Mouse (Mus musculus) stomach, embryonic 16.5 days (tissue): ENCODE data around the gene Gm48551. TPM values are rescaled to one million over a fixed set of nuclear protein-coding genes. Genes with fewer than 3 reads are reported as not detected.

Source experiments
- ATAC-seq: fragments of 200-750 bp; cut with Nextera tagmentation; 2 replicates; pipeline ENCODE4 v1.8.0; 2017; ENCODE audit warnings: moderate number of reproducible peaks, moderate TSS enrichment; ENCODE audit not compliant: insufficient read depth, low FRiP score
- H3K27ac ChIP-seq: fragments of 300-500 bp; sonication (generic); 2 replicates; pipeline ENCODE4 v1.5.1; 2014; ENCODE audit warnings: low read length
- H3K27me3 ChIP-seq: fragments of 300-500 bp; sonication (generic); 2 replicates; pipeline ENCODE4 v1.6.1; 2014; ENCODE audit warnings: low read length, control low read depth, mixed read lengths; ENCODE audit not compliant: control insufficient read depth, insufficient read depth
- H3K36me3 ChIP-seq: fragments of 300-500 bp; sonication (generic); 2 replicates; pipeline ENCODE4 v1.6.1; 2014; ENCODE audit warnings: low read length; ENCODE audit not compliant: control insufficient read depth, insufficient read depth
- H3K4me1 ChIP-seq: fragments of 300-500 bp; sonication (generic); 2 replicates; pipeline ENCODE4 v1.6.1; 2014; ENCODE audit warnings: low read length, control low read depth, mixed read lengths; ENCODE audit not compliant: control insufficient read depth, insufficient read depth
- H3K4me2 ChIP-seq: fragments of 300-500 bp; sonication (generic); 2 replicates; pipeline ENCODE4 v1.6.1; 2014; ENCODE audit warnings: low read depth, low read length, mixed read lengths
- H3K4me3 ChIP-seq: fragments of 300-500 bp; sonication (generic); replicated peaks from 2 replicates; pipeline ENCODE4 v1.5.1; 2014; ENCODE audit warnings: mild to moderate bottlenecking, low read length
- H3K9ac ChIP-seq: fragments of 300-500 bp; sonication (generic); 2 replicates; pipeline ENCODE4 v1.6.1; 2014; ENCODE audit warnings: low read length
- H3K9me3 ChIP-seq: fragments of 300-500 bp; sonication (generic); replicated peaks from 2 replicates; pipeline ENCODE4 v1.6.1; 2016; ENCODE audit warnings: low read length, control low read depth; ENCODE audit not compliant: control insufficient read depth
- WGBS: fragments of 180-500 bp; shearing (Covaris S2); extraction: QIAGEN DNeasy Blood & Tissue Kit; methylation state at CpG from one replicate; pipeline ENCODE4 v1.1.7; 2014; 5-methylcytosine and 5-hydroxymethylcytosine counted together
- polyA plus RNA-seq: library from polyadenylated mRNA; unstranded; fragments of >200 nt; fragmentation: Nextera tagmentation; extraction: Ambion mirVana; gene quantifications from 2 replicates; pipeline ENCODE4 v1.2.1, GENCODE M21; 2015

Gm48551 gene
- polyA plus RNA-seq, 1 experiment from 2014 or later, result 3.0 TPM

- Histone ChIP-seq H3K4me3 (no peak overlapping the region), H3K9ac (no peak overlapping the region), H3K4me2 (no peak overlapping the region), H3K4me1 (peaks cover 37% of the 10 kb centered on the region), H3K27ac (no peak overlapping the region), H3K27me3 (peaks cover 20% of the 10 kb centered on the region), H3K9me3 (no peaks in the 10 kb centered on the region), H3K36me3 (peaks cover 12% of the 10 kb centered on the region; the same call in 1 of the 2 replicates)
- WGBS, result 88% methylated on average over 4 of the region's 4 CpGs
- no peak for ATAC-seq
Observed at GRCm38 (mm10) chr10:81345162-81345534, 39.1 kb upstream of the Gm48551 start.

GRCm38 (mm10) chr10:81346453-81347067, 37.7 kb upstream of the Gm48551 start:
- Histone ChIP-seq H3K9me3 (no peaks in the 10 kb centered on the region), H3K4me2 (peak overlapping the region; percentile 62), H3K4me3 (peak overlapping the region; percentile 38), H3K27me3 (peaks cover 20% of the 10 kb centered on the region), H3K9ac (peak overlapping the region; percentile 32), H3K36me3 (peaks cover 12% of the 10 kb centered on the region; the same call in 1 of the 2 replicates), H3K27ac (no peak overlapping the region; the same call in 1 of the 2 replicates), H3K4me1 (peaks cover 36% of the 10 kb centered on the region)
- WGBS, result 14% methylated on average over 54 of the region's 55 CpGs
- peak; percentile 20 for ATAC-seq

GRCm38 (mm10) chr10:81349146-81349545, 35.1 kb upstream of the Gm48551 start:
- Histone ChIP-seq H3K27me3 (no peaks in the 10 kb centered on the region), H3K27ac (peak overlapping the region; percentile 88), H3K36me3 (peaks cover 12% of the 10 kb centered on the region; the same call in 1 of the 2 replicates), H3K9ac (peak overlapping the region; percentile 95), H3K9me3 (no peaks in the 10 kb centered on the region), H3K4me1 (peaks cover 31% of the 10 kb centered on the region), H3K4me3 (peak overlapping the region; percentile 79), H3K4me2 (peak overlapping the region; percentile 94)
- 4% methylated on average over 12 of the region's 12 CpGs for WGBS
- peak; percentile 19; the same call in 1 of the 2 replicates for ATAC-seq

GRCm38 (mm10) chr10:81349961-81350350, 34.3 kb upstream of the Gm48551 start:
- Histone ChIP-seq H3K4me1 (peaks cover 31% of the 10 kb centered on the region), H3K27me3 (no peaks in the 10 kb centered on the region), H3K4me3 (peak overlapping the region; percentile 79), H3K9ac (peak overlapping the region; percentile 95), H3K27ac (peak overlapping the region; percentile 88), H3K4me2 (peak overlapping the region; percentile 94), H3K36me3 (peaks cover 12% of the 10 kb centered on the region; the same call in 1 of the 2 replicates), H3K9me3 (no peaks in the 10 kb centered on the region)
- ATAC-seq, result peak; percentile 3
- WGBS, result under 1% methylated on average over 29 of the region's 29 CpGs

GRCm38 (mm10) chr10:81350351-81351063, 33.8 kb upstream of the Gm48551 start, which contains the start of gene Hmg20b:
TSS of gene Hmg20b (minus strand) at chr10:81350480.
- H3K4me3 ChIP-seq, result peak within 1 kb of the TSS; percentile 79
- H3K27ac ChIP-seq, result peak within 1 kb of the TSS; percentile 88
- H3K4me1 ChIP-seq, result peaks cover 31% of the 10 kb centered on the region
- H3K4me2 ChIP-seq, result peak within 1 kb of the TSS; percentile 94
- H3K9me3 ChIP-seq, result no peaks in the 10 kb centered on the region
- WGBS, result under 1% methylated on average over 54 of the region's 54 CpGs
- H3K36me3 ChIP-seq, result peaks cover 12% of the 10 kb centered on the region; the same call in 1 of the 2 replicates
- peak; percentile 95 for ATAC-seq
- no peaks in the 10 kb centered on the region for H3K27me3 ChIP-seq
- H3K9ac ChIP-seq, result peak within 1 kb of the TSS; percentile 95

DNA sequence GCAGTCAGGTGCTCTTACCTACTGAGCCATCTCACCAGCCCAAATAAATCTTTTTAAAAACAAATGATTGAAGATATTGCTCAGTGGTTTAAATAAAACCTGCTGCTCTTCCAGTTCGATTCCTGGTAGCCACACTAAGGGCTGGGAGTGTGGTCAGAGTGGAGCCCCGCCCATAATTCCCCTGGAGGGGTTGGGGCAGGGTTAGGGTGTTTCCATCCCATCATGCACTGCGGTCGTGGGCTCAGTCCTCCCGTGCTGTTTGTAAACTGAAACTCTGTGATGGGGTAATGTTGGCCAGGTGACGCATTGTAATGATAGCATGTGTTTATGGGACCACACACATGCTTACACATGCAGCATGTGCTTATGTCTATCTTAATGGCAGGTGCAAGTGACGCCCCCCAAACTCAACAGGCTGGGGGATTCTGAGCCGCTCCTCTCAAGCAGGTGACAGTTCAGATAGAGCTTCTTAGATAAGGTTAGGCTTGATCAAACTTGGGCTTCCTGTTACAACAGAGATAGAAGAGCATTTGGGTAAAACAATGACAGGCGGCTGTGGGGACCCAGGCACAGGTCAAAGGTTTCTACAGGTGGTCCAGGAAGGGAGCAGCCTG, 32.5 kb upstream of the Gm48551 start:
- Histone ChIP-seq H3K9me3 (no peaks in the 10 kb centered on the region), H3K9ac (no peak overlapping the region), H3K27ac (no peak overlapping the region), H3K4me2 (no peak overlapping the region), H3K4me1 (peaks cover 27% of the 10 kb centered on the region), H3K36me3 (peaks cover 12% of the 10 kb centered on the region; the same call in 1 of the 2 replicates), H3K27me3 (no peaks in the 10 kb centered on the region), H3K4me3 (no peak overlapping the region)
- WGBS, result 13% methylated on average over 9 of the region's 9 CpGs
- no peak for ATAC-seq

DNA sequence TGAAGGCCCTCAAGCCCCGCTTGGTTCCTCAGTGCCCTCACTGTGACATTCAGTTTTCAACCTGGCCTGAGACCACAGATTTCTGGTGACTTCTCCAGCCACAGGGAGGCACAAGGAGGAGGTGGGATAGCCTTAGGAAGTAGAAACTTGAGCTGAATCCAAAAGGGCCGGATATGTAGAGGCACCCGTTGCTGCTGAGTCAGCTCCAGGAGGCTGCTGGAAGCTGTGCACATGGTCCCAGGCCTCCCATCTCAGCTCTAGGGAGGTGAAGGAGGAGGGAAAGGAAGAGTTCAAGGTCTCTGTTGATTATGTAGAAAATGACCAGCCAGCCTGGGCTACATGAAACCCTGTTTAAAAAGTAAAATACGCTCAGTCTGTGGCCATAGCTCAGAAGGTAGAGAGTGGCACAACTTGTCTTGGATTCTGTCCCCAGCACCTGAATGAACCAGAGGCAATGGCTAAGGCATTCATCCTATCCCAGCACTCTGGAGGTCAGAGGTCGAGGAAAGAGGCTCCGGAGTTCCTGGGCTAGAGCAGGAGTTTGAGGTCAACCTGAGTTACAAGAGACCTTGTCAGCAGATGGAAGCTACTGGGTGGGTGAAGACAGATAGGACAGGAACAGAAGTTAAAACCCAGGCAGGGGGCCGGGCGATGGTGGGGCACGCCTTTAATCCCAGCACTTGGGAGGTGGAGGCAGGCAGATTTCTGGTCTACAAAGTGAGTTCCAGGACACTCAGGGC, 29.4 kb upstream of the Gm48551 start:
- Histone ChIP-seq H3K4me3 (no peak overlapping the region), H3K27me3 (no peaks in the 10 kb centered on the region), H3K4me2 (no peak overlapping the region), H3K9me3 (no peaks in the 10 kb centered on the region), H3K27ac (no peak overlapping the region), H3K9ac (no peak overlapping the region), H3K4me1 (peaks cover 21% of the 10 kb centered on the region), H3K36me3 (no peaks in the 10 kb centered on the region)
- WGBS, result 72% methylated on average over 9 of the region's 9 CpGs
- ATAC-seq, result no peak

DNA sequence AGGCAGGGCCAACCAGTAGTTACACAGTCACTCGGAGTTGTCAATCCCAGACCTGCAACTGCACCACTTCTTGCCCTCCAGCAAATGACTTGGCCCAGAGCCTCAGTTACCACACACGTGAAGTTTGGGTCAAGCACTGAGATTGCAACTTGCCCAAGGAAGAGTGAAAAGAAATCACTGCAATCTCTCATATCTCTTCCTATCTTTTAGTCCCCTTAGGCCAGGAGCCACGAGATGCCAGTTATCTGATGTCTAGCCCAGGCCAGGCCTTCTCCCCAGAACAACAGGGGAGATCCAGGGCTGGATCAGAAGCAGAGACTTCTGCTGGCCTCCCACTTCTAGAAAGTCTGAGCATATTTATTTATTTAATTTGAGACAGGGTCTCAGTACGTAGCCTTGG, 28.7 kb upstream of the Gm48551 start:
- Histone ChIP-seq H3K27ac (no peak overlapping the region), H3K27me3 (no peaks in the 10 kb centered on the region), H3K9ac (no peak overlapping the region), H3K4me1 (peaks cover 22% of the 10 kb centered on the region), H3K9me3 (no peaks in the 10 kb centered on the region), H3K4me2 (no peak overlapping the region), H3K36me3 (no peaks in the 10 kb centered on the region), H3K4me3 (no peak overlapping the region)
- no peak for ATAC-seq
- 80% methylated on average over 4 of the region's 4 CpGs for WGBS
